Mouse (Mus musculus) limb, embryonic 12.5 days (tissue): ENCODE results near the gene Kcnk13. TPM values are rescaled to one million over a fixed set of nuclear protein-coding genes. Genes with fewer than 3 reads are reported as not detected.
A peak's percentile ranks its signal among the peaks of the same experiment; 100 is the strongest.

Experiments used
- ATAC-seq: fragments of 200-750 bp; cut with Nextera tagmentation; 2 replicates; pipeline ENCODE4 v1.8.0; 2017; ENCODE audit warnings: low read depth, moderate TSS enrichment; ENCODE audit not compliant: insufficient number of reproducible peaks, insufficient read depth, low FRiP score, low TSS enrichment
- H3K27ac ChIP-seq: fragments of 300-500 bp; sonication (generic); 2 replicates; pipeline ENCODE4 v1.5.1; 2016; ENCODE audit warnings: mild to moderate bottlenecking, moderate library complexity
- H3K27me3 ChIP-seq: fragments of 300-500 bp; sonication (generic); 2 replicates; pipeline ENCODE4 v1.6.1; 2016; ENCODE audit warnings: mild to moderate bottlenecking, moderate library complexity
- H3K36me3 ChIP-seq: fragments of 300-500 bp; sonication (generic); 2 replicates; pipeline ENCODE4 v1.6.1; 2016; ENCODE audit warnings: mild to moderate bottlenecking, moderate library complexity
- H3K4me1 ChIP-seq: fragments of 300-500 bp; sonication (generic); replicated peaks from 2 replicates; pipeline ENCODE4 v1.6.1; 2016
- H3K4me2 ChIP-seq: fragments of 300-500 bp; sonication (generic); 2 replicates; pipeline ENCODE4 v1.6.1; 2016; ENCODE audit warnings: mild to moderate bottlenecking, moderate library complexity
- H3K4me3 ChIP-seq: fragments of 300-500 bp; sonication (generic); replicated peaks from 2 replicates; pipeline ENCODE4 v1.5.1; 2016; ENCODE audit warnings: mild to moderate bottlenecking
- H3K9ac ChIP-seq: fragments of 300-500 bp; sonication (generic); replicated peaks from 2 replicates; pipeline ENCODE4 v1.6.1; 2016; ENCODE audit warnings: mild to moderate bottlenecking, moderate library complexity
- H3K9me3 ChIP-seq: fragments of 300-500 bp; sonication (generic); 2 replicates; pipeline ENCODE4 v1.6.1; 2016; ENCODE audit warnings: mild to moderate bottlenecking, moderate library complexity
- WGBS: fragments of 180-500 bp; shearing (Covaris S2); methylation state at CpG from one replicate; pipeline ENCODE4 v1.1.7; 2016; 5-methylcytosine and 5-hydroxymethylcytosine counted together
- polyA plus RNA-seq: library from polyadenylated mRNA; unstranded; fragments of >200 nt; fragmentation: Nextera tagmentation; extraction: Ambion mirVana; gene quantifications from 2 replicates; pipeline ENCODE4 v1.2.1, GENCODE M21; 2016

Kcnk13 gene
- polyA plus RNA-seq, 1 experiment from 2014 or later, result 1.7 TPM

GRCm38 (mm10) chr12:99938476-99938875, 25.8 kb upstream of the Kcnk13 start:
- H3K4me3 ChIP-seq, result no peak overlapping the region
- no peaks in the 10 kb centered on the region for H3K4me1 ChIP-seq
- H3K4me2 ChIP-seq, result no peak overlapping the region
- H3K27me3 ChIP-seq, result no peaks in the 10 kb centered on the region
- peaks cover 57% of the 10 kb centered on the region for H3K36me3 ChIP-seq
- H3K9ac ChIP-seq, result no peak overlapping the region
- H3K9me3 ChIP-seq, result no peaks in the 10 kb centered on the region
- 56% methylated on average over 4 of the region's 4 CpGs for WGBS
- H3K27ac ChIP-seq, result no peak overlapping the region
- no peak for ATAC-seq

- ATAC-seq, result no peak
- H3K4me3 ChIP-seq, result no peak overlapping the region
- no peaks in the 10 kb centered on the region for H3K27me3 ChIP-seq
- no peaks in the 10 kb centered on the region for H3K4me1 ChIP-seq
- H3K27ac ChIP-seq, result no peak overlapping the region
- WGBS, result 94% methylated on average over 6 of the region's 6 CpGs
- no peak overlapping the region for H3K4me2 ChIP-seq
- peaks cover 53% of the 10 kb centered on the region for H3K36me3 ChIP-seq
- no peaks in the 10 kb centered on the region for H3K9me3 ChIP-seq
- H3K9ac ChIP-seq, result no peak overlapping the region
Measured at GRCm38 (mm10) chr12:99939179-99939578, 25.1 kb upstream of the Kcnk13 start.

- H3K9me3 ChIP-seq, result no peaks in the 10 kb centered on the region
- WGBS, result 94% methylated on average over 7 of the region's 7 CpGs
Measured at GRCm38 (mm10) chr12:99940704-99941103, 23.6 kb upstream of the Kcnk13 start.

GRCm38 (mm10) chr12:99942441-99942840, 21.9 kb upstream of the Kcnk13 start:
- ATAC-seq, result no peak
- no peaks in the 10 kb centered on the region for H3K4me1 ChIP-seq
- H3K27ac ChIP-seq, result no peak overlapping the region
- H3K4me3 ChIP-seq, result no peak overlapping the region
- no peak overlapping the region for H3K9ac ChIP-seq
- H3K27me3 ChIP-seq, result no peaks in the 10 kb centered on the region
- WGBS, result 84% methylated on average over 8 of the region's 8 CpGs
- no peaks in the 10 kb centered on the region for H3K9me3 ChIP-seq
- no peak overlapping the region for H3K4me2 ChIP-seq
- peaks cover 44% of the 10 kb centered on the region for H3K36me3 ChIP-seq

More at GRCm38 (mm10) chr12:99940704-99941103, 23.6 kb upstream of the Kcnk13 start:
- Histone ChIP-seq H3K4me3 (no peak overlapping the region), H3K4me2 (no peak overlapping the region), H3K27ac (no peak overlapping the region), H3K4me1 (no peaks in the 10 kb centered on the region), H3K9ac (no peak overlapping the region), H3K27me3 (no peaks in the 10 kb centered on the region), H3K36me3 (peaks cover 46% of the 10 kb centered on the region)
- ATAC-seq, result no peak

- ATAC-seq, result no peak
- WGBS, result 54% methylated on average over 7 of the region's 7 CpGs
- H3K9me3 ChIP-seq, result no peaks in the 10 kb centered on the region
- peaks cover 13% of the 10 kb centered on the region; the same call in 1 of the 2 replicates for H3K36me3 ChIP-seq
- H3K4me1 ChIP-seq, result no peaks in the 10 kb centered on the region
- H3K4me2 ChIP-seq, result no peak overlapping the region
- no peak overlapping the region for H3K9ac ChIP-seq
- H3K27ac ChIP-seq, result no peak overlapping the region
- no peak overlapping the region for H3K4me3 ChIP-seq
- H3K27me3 ChIP-seq, result no peaks in the 10 kb centered on the region
Measured at GRCm38 (mm10) chr12:99952928-99953327, 11.4 kb upstream of the Kcnk13 start.

GRCm38 (mm10) chr12:99956411-99956810, 7.9 kb upstream of the Kcnk13 start:
- no peak for ATAC-seq
- 81% methylated on average over 7 of the region's 7 CpGs for WGBS
- no peak overlapping the region for H3K27ac ChIP-seq
- H3K4me1 ChIP-seq, result no peaks in the 10 kb centered on the region
- no peaks in the 10 kb centered on the region for H3K9me3 ChIP-seq
- no peak overlapping the region for H3K4me2 ChIP-seq
- peaks cover 13% of the 10 kb centered on the region; the same call in 1 of the 2 replicates for H3K36me3 ChIP-seq
- H3K4me3 ChIP-seq, result no peak overlapping the region
- peaks cover 11% of the 10 kb centered on the region for H3K27me3 ChIP-seq
- no peak overlapping the region for H3K9ac ChIP-seq

- WGBS, result 69% methylated on average over 9 of the region's 9 CpGs
- Histone ChIP-seq H3K4me1 (no peaks in the 10 kb centered on the region), H3K4me2 (no peak overlapping the region), H3K9me3 (no peaks in the 10 kb centered on the region), H3K4me3 (no peak overlapping the region), H3K27me3 (peaks cover 20% of the 10 kb centered on the region), H3K27ac (no peak overlapping the region), H3K36me3 (peaks cover 13% of the 10 kb centered on the region; the same call in 1 of the 2 replicates), H3K9ac (no peak overlapping the region)
- ATAC-seq, result no peak
Measured at GRCm38 (mm10) chr12:99958068-99959060, 5.9 kb upstream of the Kcnk13 start.

- Histone ChIP-seq H3K4me2 (no peak overlapping the region), H3K27ac (no peak overlapping the region), H3K27me3 (peaks cover 29% of the 10 kb centered on the region)
Measured at GRCm38 (mm10) chr12:99959291-99959690, 5.0 kb upstream of the Kcnk13 start.

GRCm38 (mm10) chr12:99959930-99960329, 4.4 kb upstream of the Kcnk13 start:
- Histone ChIP-seq H3K4me2 (no peak overlapping the region), H3K36me3 (peaks cover 13% of the 10 kb centered on the region; the same call in 1 of the 2 replicates), H3K9me3 (no peaks in the 10 kb centered on the region), H3K4me1 (peaks cover 9% of the 10 kb centered on the region), H3K4me3 (no peak overlapping the region), H3K27ac (no peak overlapping the region), H3K9ac (no peak overlapping the region), H3K27me3 (peaks cover 36% of the 10 kb centered on the region)
- WGBS, result 37% methylated on average over 10 of the region's 10 CpGs
- ATAC-seq, result no peak

More at GRCm38 (mm10) chr12:99959291-99959690, 5.0 kb upstream of the Kcnk13 start:
- Histone ChIP-seq H3K4me3 (no peak overlapping the region), H3K4me1 (peaks cover 2% of the 10 kb centered on the region), H3K36me3 (peaks cover 13% of the 10 kb centered on the region; the same call in 1 of the 2 replicates), H3K9ac (no peak overlapping the region), H3K9me3 (no peaks in the 10 kb centered on the region)
- ATAC-seq, result no peak

- Histone ChIP-seq H3K4me2 (no peak overlapping the region), H3K4me3 (no peak overlapping the region), H3K36me3 (peaks cover 7% of the 10 kb centered on the region; the same call in 1 of the 2 replicates), H3K4me1 (peaks cover 11% of the 10 kb centered on the region), H3K27ac (no peak overlapping the region), H3K9me3 (no peaks in the 10 kb centered on the region), H3K9ac (no peak overlapping the region), H3K27me3 (peaks cover 43% of the 10 kb centered on the region)
- WGBS, result 87% methylated on average over 7 of the region's 7 CpGs
- no peak for ATAC-seq
Measured at GRCm38 (mm10) chr12:99960675-99961074, 3.6 kb upstream of the Kcnk13 start.

- Histone ChIP-seq H3K4me2 (peak overlapping the region; percentile 91), H3K4me1 (peaks cover 26% of the 10 kb centered on the region), H3K27ac (no peak overlapping the region), H3K36me3 (no peaks in the 10 kb centered on the region), H3K9me3 (no peaks in the 10 kb centered on the region), H3K27me3 (peaks cover 76% of the 10 kb centered on the region), H3K9ac (peak overlapping the region; percentile 50), H3K4me3 (peak overlapping the region; percentile 45)
- under 1% methylated on average over 77 of the region's 77 CpGs for WGBS
- ATAC-seq, result peak; percentile 47; the same call in 1 of the 2 replicates
Measured at GRCm38 (mm10) chr12:99965203-99966115, 1.2 kb downstream of the Kcnk13 start.
